In genomic region chr4:126286492-126286891, GRCm38 (mm10) we compare ENCODE assay signal across 9 mouse cellular contexts. TPM values are rescaled to one million over a fixed set of nuclear protein-coding genes. Genes with fewer than 3 reads are reported as not detected.
DNase-seq lines count a peak whose midpoint lies in the region; ATAC-seq lines count a peak whose summit lies in the region.
"Had no signal": no experiment of that assay in that cellular context is flagged by ENCODE, and none has a peak within 500 bp of the region (broad histone marks: within the 10 kb centered on the region; RNA-seq: fewer than 3 reads in every experiment).

TSS of gene Col8a2 (plus strand) at chr4:126286793.

- H3K27ac ChIP-seq in forebrain, embryonic 15.5 days (replicated peaks): no peak within 1 kb of the TSS
- H3K27ac ChIP-seq in limb, embryonic 10.5 days: peak within 1 kb of the TSS; percentile 73
- no peak within 1 kb of the TSS for H3K27ac ChIP-seq in midbrain, embryonic 14.5 days (replicated peaks; ENCODE audit: low read depth, low read length)

- no peaks in the 10 kb centered on the region for H3K9me3 ChIP-seq in forebrain, embryonic 15.5 days
- no peaks in the 10 kb centered on the region for H3K9me3 ChIP-seq in limb, embryonic 10.5 days (replicated peaks)
- H3K9me3 ChIP-seq in midbrain, embryonic 14.5 days (ENCODE audit: control insufficient read depth, low read length): no peaks in the 10 kb centered on the region

- H3K27me3 ChIP-seq in forebrain, embryonic 15.5 days: peaks cover 41% of the 10 kb centered on the region
- H3K27me3 ChIP-seq in limb, embryonic 10.5 days (ENCODE audit: low read depth, poor library complexity, severe bottlenecking): peaks cover 83% of the 10 kb centered on the region
- peaks cover 33% of the 10 kb centered on the region for H3K27me3 ChIP-seq in midbrain, embryonic 14.5 days (ENCODE audit: control insufficient read depth, insufficient read depth, low read length)

- DNase-seq in kidney, adult 18-20 months: peak; percentile 25
- no peak for DNase-seq in kidney, adult 9 months
- no peak for DNase-seq in limb, embryonic 10.5 days (ENCODE audit: low spot score)
- DNase-seq in midbrain, embryonic 14.5 days: no peak
- no peak for DNase-seq in T-cell, adult 2 months (ENCODE audit: low spot score)
- DNase-seq in yolk sac, embryonic 10.5 days (ENCODE audit: low spot score): no peak
- no peak for DNase-seq in left cerebral cortex, adult 18-20 months (ENCODE audit: low spot score in 2 of 2)

- peak within 1 kb of the TSS; percentile 28 for H3K4me3 ChIP-seq in forebrain, embryonic 15.5 days
- H3K4me3 ChIP-seq in limb, embryonic 10.5 days: peak within 1 kb of the TSS; percentile 47
- H3K4me3 ChIP-seq in midbrain, embryonic 14.5 days (replicated peaks; ENCODE audit: low read depth, low read length): peak within 1 kb of the TSS; percentile 24

- H3K9ac ChIP-seq in forebrain, embryonic 15.5 days (replicated peaks): 0 out of 2 replicates have a peak within 1 kb of the TSS, but pooled peaks have one; percentile 1
- H3K9ac ChIP-seq in midbrain, embryonic 14.5 days (replicated peaks; ENCODE audit: low read length): peak within 1 kb of the TSS; percentile 20; the same call in 1 of the 2 replicates

- 2% methylated on average over 40 of the region's 42 CpGs for WGBS in forebrain, embryonic 15.5 days
- WGBS in limb, embryonic 10.5 days: 2% methylated on average over 42 of the region's 42 CpGs
- 3% methylated on average over 42 of the region's 42 CpGs for WGBS in midbrain, embryonic 14.5 days

- ATAC-seq in forebrain, embryonic 15.5 days (replicated peaks): no peak
- no peak for ATAC-seq in midbrain, embryonic 14.5 days (ENCODE audit: low FRiP score, low TSS enrichment)

- peak within 1 kb of the TSS; percentile 40 for H3K4me2 ChIP-seq in forebrain, embryonic 15.5 days (replicated peaks)
- H3K4me2 ChIP-seq in midbrain, embryonic 14.5 days (ENCODE audit: low read length): peak within 1 kb of the TSS; percentile 48

- H3K4me1 ChIP-seq in forebrain, embryonic 15.5 days: peaks cover 6% of the 10 kb centered on the region
- peaks cover 36% of the 10 kb centered on the region for H3K4me1 ChIP-seq in limb, embryonic 10.5 days
- H3K4me1 ChIP-seq in midbrain, embryonic 14.5 days (ENCODE audit: control insufficient read depth, insufficient read depth, low read length): no peaks in the 10 kb centered on the region

- no peaks in the 10 kb centered on the region for H3K36me3 ChIP-seq in forebrain, embryonic 15.5 days
- no peaks in the 10 kb centered on the region for H3K36me3 ChIP-seq in limb, embryonic 10.5 days
- H3K36me3 ChIP-seq in midbrain, embryonic 14.5 days (ENCODE audit: control insufficient read depth, insufficient read depth, low read length): no peaks in the 10 kb centered on the region

RNA-seq across cellular contexts. Expression of gene Col8a2, which starts in this region (rescaled TPM):
- 2.0 and 3.0 TPM in 2 replicates for polyA plus RNA-seq in forebrain, embryonic 15.5 days (2015; fragmentation: Nextera tagmentation; extraction: Ambion mirVana)
- polyA plus RNA-seq in limb, embryonic 10.5 days (2016; fragmentation: Nextera tagmentation; extraction: Ambion mirVana): 0.65 and 1.4 TPM in 2 replicates
- 0.57 and 1.1 TPM in 2 replicates for polyA plus RNA-seq in midbrain, embryonic 14.5 days (2014; fragmentation: Nextera tagmentation; extraction: Ambion mirVana)
- 1 to 10 TPM; 1.7 to 2.8 TPM for total RNA-seq in left cerebral cortex, adult 18-20 months (2021)
- total RNA-seq: MEL had no signal
